Mouse (Mus musculus) left cerebral cortex, postnatal 25 days (tissue): ENCODE measurements around the gene H2-Ob. TPM values are rescaled to one million over a fixed set of nuclear protein-coding genes. Genes with fewer than 3 reads are reported as not detected.
A peak's percentile ranks its signal among the peaks of the same experiment; 100 is the strongest.

Experiments used
- DNase-seq, 2 experiments: peaks; one replicate each; pipeline ENCODE4 v3.0.0; 2022; ENCODE audit warnings: low spot score in 2 of 2, mixed read lengths in 1 of 2
- intact Hi-C: fragments of 180-260 bp; cut with DNase I; formaldehyde crosslinking; loops from one replicate; pipeline ENCODE4 v1.15.1; 2025
- total RNA-seq, 2 experiments: library from RNA; stranded (reverse); gene quantifications; 2 replicates each; pipeline ENCODE4 v1.2.3; 2021

H2-Ob gene
- total RNA-seq, 2 experiments from 2014 or later = 0.23 TPM; not detected in 1

DNA sequence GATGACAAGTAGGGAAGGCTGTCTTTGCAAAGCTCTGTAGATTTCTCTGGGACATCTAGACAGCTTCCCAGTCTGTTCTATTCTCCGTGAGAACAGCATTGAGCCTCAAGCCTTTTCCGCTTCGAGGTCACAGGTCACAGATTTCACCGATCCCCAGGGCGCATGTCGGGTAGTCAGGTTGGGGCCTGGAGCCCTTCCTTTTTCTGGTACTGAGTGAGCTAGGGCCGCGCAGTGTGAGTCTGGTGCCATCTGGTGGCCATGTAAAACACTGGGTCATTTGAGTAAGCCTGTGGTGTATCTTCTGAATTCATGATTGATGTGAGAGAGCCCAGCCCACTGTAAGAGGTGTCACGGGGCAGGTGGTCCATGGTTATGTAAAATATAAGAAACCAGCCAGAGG, 3.8 kb upstream of the H2-Ob start:
- intact Hi-C loops = loop anchor here (1.0 to 10.0 kb wide), 3 partner anchors 65 to 153 kb away; no protein-coding TSS in a partner anchor
- peak; percentile 70 to 71 for DNase-seq

DNA sequence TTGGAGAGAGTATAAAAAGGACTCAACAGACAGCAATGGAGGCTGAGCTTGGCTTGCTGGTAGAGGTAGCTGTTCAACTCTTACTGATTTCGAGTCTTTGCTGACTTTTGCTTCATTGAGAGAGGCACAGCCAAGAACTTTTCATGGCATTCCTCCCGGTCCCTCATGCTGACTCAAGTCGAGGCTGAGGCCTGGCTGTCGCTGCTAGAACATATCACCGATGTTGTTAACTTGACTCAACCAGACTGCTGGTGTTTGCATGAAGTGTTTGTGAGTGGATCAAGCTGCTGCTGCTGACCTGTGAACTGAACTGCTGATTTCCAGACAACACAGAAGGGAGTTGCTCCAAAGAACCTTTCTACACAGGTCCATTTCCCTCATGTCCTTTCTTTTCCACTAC, 2.0 kb upstream of the H2-Ob start:
- intact Hi-C loops = loop anchor here (5.0 to 10.0 kb wide), 2 partner anchors 132 to 154 kb away; no protein-coding TSS in a partner anchor
- peak in 1 of 2 experiments; percentile 32 for DNase-seq

DNA sequence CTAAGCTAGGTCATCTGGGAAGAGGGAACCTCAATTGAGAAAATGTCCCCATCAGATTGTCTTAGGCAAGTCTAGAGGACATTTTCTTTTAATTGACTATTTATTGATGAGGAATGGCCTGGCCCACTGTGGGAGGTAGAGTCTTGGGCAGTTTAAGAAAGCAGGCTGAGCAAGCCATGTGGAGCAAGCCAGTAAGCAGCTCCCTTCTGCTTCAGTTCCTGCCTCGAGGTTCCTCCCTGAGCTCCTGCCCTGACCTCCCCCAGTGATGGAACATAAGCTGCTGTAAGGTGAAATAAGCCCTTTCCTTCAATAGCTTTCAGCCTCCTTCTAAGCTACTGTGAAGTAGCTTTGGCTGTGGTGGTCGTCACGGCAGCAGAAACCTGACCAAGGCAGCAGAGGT, 962 bp upstream of the H2-Ob start:
- intact Hi-C loops = loop anchor here (5.0 to 10.0 kb wide), 2 partner anchors 133 to 155 kb away; no protein-coding TSS in a partner anchor
- no peak for DNase-seq

DNA sequence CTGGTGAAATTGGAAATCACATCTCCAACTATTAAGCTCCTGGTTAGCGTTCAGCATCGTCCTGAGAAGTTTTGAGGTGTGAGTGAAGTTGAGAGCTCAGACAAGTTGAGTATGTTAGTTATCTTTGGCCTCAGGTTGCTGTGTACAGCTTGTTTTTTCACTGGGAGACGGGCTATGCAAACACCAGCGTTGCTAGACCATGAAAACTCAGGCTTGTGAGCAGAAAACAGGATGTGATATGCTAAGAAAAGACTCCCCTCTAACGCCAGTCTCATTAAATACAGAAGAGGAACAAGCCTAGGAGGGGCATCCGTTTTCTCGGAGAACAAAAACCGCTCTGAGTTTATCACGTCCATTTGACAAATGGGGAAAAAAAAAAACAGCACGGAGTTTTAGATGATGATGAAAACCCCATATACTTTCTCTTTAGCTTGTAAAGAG, 918 bp downstream of the H2-Ob start:
- intact Hi-C loops = loop anchor here (5.0 to 10.0 kb wide), 2 partner anchors 135 to 157 kb away; no protein-coding TSS in a partner anchor
- DNase-seq = no peak

DNA sequence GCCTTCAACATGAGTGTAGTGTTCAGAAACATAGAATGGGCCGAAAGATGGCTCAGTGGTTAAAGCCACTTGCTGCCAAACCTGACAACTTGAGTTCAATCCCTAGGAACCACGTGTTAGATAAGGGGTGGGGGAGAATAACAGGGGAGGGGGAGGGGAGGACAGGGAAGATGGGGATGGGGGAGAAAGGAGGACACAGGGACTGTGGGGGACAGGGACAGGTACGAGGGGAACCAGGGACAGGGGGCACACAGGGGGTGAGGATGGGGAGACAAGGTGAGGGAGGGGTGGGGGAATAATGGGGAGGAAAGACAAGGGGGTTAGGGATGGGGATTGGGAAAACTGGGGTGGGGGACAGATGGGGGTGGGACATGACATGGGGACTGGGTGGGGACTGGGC, 1.7 kb downstream of the H2-Ob start:
- intact Hi-C loops = no loop called here
- no peak for DNase-seq

DNA sequence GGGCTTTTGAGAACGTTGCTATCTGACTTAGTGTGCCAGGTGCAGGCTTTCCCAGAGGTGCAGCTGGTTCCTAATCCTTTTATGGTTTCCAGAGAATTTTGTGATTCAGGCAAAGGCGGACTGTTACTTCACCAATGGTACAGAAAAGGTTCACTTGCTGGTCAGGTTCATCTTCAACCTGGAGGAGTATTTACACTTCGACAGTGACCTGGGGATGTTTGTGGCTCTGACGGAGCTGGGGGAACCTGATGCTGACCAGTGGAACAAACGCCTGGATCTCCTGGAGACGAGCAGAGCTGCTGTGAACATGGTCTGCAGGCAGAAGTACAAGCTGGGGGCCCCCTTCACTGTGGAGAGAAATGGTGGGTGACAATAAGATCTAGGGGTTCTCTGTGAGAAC, 2.2 kb downstream of the H2-Ob start:
- intact Hi-C loops = no loop called here
- no peak for DNase-seq

DNA sequence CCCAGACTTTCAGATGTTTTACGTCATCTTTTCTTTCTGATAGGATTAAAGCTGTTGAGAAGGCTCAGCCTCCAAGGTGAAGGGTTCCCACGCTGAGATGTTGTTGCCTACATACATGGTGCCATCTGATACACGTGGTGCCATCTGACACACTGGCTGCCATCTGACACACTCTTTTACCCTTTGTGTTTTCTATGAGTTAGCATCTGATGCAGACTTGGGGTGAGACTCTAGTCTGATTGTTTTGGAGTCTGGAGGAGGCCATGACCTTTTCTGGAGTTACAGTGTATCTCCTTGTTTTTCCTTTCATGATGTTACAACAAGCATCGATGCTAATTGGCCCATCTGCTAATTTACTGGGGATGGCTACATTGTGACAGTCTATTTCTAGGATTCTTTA, 6.0 kb downstream of the H2-Ob start:
- no peak for DNase-seq
- intact Hi-C loops = no loop called here

DNA sequence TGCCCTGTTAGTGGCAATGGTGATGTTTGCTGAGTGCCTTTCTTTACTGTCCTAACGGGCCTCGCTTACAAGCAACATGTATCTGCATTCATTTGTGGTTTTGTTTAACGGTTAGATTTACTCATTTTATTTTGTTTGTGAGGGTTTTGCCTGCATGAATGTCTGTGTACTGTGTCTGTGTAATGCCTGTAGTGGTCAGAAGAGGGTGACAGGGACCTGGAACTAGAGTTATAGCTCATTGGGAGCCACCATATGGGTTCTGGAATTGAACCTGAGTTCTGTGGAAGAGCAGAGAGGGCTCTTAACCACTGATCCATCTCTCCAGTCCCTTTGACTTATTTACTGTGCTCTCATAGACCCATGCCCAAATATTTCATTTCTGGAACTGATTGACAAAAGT, 8.3 kb downstream of the H2-Ob start:
- no peak for DNase-seq
- intact Hi-C loops = no loop called here

DNA sequence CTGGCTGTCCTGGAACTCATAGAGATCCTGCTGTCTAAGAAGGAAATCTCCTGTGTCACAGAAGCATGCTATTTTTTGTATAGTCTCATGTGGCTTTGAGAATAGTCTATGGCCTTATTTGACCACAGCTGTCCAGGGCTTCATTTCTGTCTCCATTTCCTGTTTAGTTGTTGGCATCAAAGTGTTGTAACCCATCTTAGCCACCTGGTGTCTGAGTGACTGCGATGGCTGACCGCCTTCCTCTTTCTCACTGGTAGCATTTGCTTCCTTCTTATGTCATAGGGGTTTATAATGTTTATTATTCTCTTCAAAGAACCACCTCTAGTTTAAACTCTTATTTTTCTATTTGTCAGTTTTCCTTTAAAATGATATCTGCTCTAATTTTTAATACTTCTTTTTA, 10.1 kb downstream of the H2-Ob start:
- intact Hi-C loops = no loop called here
- no peak for DNase-seq

DNA sequence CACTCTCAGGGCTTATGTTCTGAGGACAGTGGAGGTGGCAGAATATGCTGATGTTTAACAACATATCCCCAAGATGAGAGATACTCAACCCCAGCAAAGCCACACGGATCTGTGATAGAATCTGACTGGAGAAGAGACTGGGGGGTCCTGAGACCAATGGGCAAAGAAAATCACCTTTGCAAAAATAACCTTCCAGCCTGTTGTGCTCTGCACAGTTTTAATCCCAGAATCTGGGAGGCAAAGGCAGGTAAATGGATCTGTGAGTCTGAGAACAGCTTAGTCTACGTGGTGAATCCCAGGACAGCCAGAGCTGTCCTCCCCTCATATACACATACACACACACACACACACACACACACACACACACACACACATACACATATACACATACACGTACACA, 10.7 kb downstream of the H2-Ob start:
- no peak for DNase-seq
- intact Hi-C loops = no loop called here

DNA sequence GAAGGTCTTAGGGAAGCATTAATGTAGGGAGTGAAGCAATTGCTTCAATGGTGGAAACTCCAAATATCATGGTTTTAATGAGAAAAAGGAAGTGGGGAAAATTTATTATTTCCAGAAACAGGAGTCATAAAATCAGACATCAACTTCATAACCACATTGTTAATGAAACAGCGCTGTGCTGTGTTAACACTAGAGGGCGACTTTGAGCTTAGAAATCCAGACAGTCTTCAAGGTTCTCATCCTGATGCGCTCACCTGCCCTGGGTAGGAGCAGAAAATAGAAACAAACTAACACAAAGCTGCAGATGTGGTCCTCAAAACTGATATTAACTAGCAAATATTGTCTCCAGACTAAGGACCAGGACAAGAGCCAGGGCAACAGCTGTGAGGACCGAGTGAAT, 11.2 kb downstream of the H2-Ob start:
- DNase-seq = peak; percentile 42 to 63
- intact Hi-C loops = loop anchor here (1.0 to 2.0 kb wide), 3 partner anchors 63 to 161 kb away; no protein-coding TSS in a partner anchor

DNA sequence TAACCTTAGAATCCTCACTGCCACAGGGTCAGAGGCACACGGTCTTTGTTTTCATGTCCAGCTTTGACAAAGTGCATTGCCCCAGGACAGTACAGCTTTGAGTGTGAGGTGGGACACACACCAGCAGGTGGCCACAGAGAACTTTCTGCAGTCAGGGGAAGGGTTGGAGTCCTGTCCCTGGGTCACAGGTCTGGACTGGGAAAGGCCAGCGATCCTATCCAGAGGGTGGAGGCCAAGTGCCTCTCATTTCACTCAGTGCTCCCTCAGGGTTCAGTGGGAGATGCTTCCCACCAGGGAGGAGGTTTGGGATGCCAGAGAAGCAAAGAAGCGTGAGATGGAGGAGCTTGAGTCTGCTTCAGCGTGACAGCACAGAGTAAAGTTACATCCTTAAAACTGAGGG, 13.0 kb downstream of the H2-Ob start:
- intact Hi-C loops = loop anchor here (2.0 kb wide), 1 partner anchor 159 kb away; no protein-coding TSS in a partner anchor
- no peak for DNase-seq

DNA sequence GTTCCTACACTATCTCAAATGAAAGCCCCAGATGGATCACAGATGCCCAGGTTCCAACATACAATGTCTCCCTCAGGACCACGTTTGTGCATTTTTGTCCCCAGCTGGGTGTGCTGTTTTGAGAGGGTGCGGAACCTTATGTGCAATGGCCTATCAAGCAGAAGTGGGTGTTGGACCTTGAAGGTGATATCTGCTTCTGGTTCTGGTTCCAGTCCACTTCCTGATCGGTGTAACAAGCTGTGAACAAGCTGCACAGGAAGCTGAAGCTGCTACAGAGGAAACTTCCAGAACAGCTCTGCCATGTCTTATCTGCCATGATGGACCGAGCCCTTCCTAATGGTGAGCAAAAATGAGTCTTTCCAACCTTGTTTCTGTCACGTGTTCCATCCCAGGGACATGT, 17.8 kb downstream of the H2-Ob start:
- intact Hi-C loops = no loop called here

DNA sequence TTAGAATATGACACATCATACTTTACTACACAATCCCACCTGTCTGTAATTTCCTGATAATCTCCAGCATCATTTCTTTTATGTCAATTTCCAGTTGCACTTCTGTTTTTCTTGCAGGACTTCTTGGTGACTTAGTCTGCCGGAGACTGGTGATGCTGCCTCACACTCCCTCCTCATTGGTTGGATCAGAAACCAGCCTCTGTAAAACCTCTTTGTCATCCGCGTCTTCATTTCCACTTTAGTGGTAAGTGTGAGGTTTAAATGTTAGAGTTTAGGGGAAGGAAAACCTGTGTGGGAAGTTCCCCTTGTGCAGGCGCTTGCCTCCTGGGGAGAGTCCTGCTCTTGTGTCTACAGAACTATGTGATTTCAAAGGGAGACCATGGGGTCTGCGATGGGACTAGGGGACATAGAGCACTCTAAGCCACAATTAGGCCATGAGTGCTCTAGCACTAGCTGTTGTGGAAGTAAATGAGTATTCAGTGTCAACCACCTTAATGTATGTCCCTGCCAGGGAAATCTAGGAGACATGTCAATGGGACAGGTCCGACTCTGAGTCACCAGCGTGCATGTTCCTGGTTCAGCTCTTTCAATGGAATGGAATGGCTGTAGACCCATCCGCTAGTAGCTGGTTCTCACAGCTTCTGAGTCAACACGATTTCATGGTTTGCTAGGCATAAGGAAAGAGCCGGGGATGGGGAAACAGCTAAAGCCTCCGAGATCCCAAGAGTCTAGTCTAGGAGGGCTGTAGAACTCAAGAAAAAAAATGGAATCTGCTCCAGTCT, 19.1 kb downstream of the H2-Ob start, which contains the start of gene H2-Ab1:
Gene H2-Ab1 (plus strand): TSS at position 96 of the 782 bp plus-strand sequence.
- DNase-seq = peak; percentile 84 to 91
- intact Hi-C loops = no loop called here

More for the DNA sequence above, 17.8 kb downstream of the H2-Ob start:
- DNase-seq = no peak

DNA sequence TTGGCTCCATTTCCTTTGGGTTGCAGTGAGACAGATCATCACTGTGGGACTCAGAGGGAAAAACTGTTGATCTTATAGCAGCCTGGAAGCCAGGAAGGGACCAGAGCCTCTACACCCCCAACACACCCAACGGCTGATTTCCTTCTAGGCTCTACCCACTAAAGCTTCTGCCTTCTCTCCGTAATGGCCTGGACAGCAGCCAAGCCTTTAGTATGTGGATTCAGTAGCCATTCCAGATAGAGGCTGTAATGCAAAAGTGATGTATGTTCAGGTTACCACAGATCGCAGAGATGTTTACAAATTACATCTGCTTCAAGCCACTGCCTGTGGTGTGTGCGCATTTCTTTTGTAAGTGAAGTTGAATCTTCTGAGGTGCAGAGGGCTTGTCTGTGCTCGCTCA, 21.8 kb downstream of the H2-Ob start:
- no peak for DNase-seq
- intact Hi-C loops = no loop called here

DNA sequence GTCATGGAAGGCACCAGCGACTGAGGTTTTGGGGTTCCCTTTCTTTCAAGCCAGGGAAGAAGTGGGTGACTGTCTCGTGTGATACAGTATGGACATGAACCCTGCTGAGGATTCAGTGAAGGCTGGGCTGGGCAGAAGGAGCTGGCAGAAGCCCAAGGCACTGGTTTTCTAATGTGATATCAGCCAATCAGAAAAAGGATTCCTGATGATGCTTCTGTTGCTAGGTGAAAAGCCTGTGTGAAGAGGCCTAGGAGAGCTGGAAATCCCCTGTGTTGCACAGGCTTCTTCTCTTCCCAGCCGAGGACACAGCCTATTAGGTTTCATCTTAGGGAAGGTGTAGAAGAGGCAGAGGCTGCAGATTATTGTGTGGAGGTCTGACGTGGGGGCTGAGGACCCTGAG, 22.8 kb downstream of the H2-Ob start:
- peak; percentile 77 to 82 for DNase-seq
- intact Hi-C loops = no loop called here

DNA sequence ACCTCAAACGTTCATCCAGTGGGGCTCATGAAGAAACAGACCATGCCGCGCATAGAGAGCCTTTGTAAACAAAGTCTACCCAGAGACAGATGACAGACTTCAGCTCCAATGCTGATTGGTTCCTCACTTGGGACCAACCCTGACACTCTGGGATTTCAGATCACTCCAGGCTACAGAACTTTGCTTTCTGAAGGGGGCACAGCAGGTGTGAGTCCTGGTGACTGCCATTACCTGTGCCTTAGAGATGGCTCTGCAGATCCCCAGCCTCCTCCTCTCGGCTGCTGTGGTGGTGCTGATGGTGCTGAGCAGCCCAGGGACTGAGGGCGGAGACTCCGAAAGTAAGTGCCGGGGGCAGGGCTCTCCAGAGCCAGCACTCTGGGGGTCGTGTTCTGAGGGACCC, 24.4 kb downstream of the H2-Ob start:
- intact Hi-C loops = no loop called here
- DNase-seq = peak; percentile 75 to 78

DNA sequence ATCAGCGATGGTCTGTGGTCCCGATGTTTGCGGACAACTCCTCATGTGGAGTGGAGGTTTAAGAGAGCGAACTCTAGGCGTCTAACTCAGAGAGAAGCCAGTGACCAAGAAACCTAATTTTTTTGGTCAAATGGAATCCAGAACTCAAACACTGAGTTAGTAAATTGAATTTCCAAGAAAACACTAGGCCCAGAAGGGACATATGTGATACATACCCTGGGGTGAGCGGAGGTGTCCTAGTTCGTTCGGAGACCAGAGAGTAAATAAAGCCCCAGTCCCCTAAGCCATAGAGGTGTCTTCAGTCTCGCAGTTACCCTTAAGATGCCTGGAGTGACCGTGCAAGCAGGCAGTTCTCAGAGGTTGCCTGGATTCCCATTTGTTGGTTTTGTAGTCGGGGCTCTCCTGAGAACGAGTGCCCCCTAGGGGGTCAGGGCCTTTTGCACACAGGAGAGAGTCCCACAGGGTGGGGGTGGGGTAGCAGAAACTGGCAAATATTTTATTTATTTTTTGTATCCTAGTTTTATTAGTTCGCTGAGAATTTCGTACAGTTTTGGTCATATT, 25.2 kb downstream of the H2-Ob start:
- intact Hi-C loops = no loop called here
- DNase-seq = no peak

DNA sequence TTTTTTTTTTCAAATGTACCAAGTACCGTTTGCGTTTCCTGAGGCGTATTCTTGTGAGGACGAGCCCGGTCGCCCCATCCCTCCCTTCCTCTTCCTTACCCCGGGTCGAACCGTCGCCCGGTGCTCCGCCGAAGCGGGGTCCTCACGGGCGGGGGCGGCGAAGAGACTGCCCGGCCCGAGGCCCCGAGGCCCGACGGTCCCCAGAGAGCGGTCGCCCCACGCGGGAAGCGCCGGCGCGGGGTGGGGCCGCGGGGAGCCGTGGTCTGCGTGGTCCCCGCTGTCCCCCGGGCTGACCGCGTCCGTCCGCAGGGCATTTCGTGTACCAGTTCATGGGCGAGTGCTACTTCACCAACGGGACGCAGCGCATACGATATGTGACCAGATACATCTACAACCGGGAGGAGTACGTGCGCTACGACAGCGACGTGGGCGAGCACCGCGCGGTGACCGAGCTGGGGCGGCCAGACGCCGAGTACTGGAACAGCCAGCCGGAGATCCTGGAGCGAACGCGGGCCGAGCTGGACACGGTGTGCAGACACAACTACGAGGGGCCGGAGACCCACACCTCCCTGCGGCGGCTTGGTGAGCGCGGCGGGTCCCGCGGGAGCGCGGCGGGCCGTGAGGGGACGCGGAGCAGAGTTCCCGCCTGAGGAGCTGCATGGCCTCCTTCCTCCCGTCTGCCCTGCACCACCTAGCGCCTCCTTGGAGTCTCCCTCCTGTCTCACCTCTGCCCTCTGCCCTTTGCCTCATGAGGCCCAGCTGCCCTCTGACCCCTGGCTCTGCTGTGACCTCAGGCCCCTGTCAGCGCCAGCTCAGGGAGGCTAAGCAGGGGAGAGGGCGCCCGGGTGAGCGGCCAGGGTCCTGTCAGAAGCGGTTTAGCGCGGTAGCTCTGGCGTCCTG, 26.0 kb downstream of the H2-Ob start:
- no peak for DNase-seq
- intact Hi-C loops = no loop called here

DNA sequence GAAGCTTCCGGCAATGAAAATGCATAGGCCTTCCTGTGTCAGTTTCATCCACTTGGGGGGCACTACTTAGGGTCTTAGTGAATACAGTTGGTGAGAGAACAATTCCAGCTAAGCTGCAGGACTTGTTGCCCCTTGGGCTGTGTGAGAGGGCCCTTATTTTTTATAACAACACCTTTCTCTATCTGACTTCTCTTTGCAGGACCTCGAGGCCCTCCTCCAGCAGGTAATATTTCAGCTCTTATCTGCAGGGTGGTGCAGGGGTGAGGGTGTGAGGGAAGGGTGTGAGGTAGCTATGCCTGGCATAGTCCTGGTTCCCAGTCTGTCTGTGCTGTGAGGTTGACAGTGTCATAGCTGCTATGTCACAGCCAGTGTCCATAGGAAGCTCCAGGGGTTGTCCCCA, 29.6 kb downstream of the H2-Ob start:
- no peak for DNase-seq
- intact Hi-C loops = no loop called here
